Mouse (Mus musculus) testis, postnatal 14 days (tissue): ENCODE measurements around the gene Gtf2a2.

Experiments
- DNase-seq: peaks from one replicate; pipeline ENCODE4 v3.0.0; 2021; ENCODE audit warnings: low spot score

Gtf2a2 gene

GRCm38 (mm10) chr9:70062012-70062411, 49.7 kb downstream of the Gtf2a2 start:
- no peak for DNase-seq

GRCm38 (mm10) chr9:70067497-70067896, 55.1 kb downstream of the Gtf2a2 start:
- no peak for DNase-seq

GRCm38 (mm10) chr9:70069961-70070435, 57.6 kb downstream of the Gtf2a2 start:
- DNase-seq: no peak

GRCm38 (mm10) chr9:70072387-70072786, 60.0 kb downstream of the Gtf2a2 start:
- no peak for DNase-seq
